Mouse (Mus musculus): ENCODE measurements around the gene Nfic. TPM values are rescaled to one million over a fixed set of nuclear protein-coding genes. Genes with fewer than 3 reads are reported as not detected.
A peak's percentile ranks its signal among the peaks of the same experiment; 100 is the strongest.
"Not testable (repeated sequence)": the region's sequence is repeated elsewhere in the genome, so short reads cannot be mapped to it uniquely, and the experiment has no call there.

Gene Nfic
- total RNA-seq, 2 experiments from 2014 or later = 40.7 to 44.6 TPM

DNA sequence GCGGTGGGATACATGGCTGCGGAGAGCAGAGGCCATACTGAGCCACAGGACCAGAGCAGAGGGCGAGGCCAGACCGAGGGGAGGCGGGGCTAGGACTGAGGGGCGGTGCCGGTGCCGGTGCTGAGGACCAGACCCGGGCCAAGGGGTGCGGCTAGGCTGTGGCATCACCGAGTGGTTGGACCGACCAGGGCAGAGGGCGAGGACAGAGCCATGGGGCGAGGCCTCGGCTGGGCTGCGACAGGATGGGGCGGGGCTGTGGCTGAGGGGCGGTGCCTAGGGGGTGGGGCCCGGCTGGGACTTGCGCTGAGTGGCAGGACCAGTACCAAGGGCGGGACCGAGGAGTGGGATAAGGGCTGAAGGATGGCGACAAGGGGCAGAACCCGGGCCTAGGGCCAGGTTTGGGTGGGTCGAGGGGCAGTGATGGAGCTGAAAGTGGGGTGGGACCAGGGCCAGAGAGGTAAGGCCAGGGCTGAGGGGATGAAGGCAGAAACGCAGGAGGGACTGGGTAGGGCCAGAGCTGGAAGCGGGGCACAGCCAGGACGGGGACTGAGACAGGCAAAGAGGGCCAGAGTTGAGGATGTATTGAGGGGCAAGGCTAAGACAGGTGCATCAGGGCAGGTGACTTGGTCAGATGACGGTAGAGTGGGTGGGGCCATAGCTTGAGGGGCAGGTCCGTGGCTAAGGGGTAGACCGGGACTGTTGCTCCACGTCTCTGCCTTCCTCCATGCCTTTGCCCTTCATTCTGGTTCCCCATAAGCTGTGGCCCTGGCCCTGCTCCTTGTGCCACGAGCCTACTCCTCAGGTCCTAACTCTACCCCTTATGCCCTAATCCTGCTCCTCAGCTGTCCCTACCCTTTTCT, 9.2 kb upstream of the Nfic start:
- DNase-seq (ENCODE audit: extremely low spot score in 1 of 2, low spot score in 2 of 2) = peak in 1 of 2 experiments; percentile 73
- intact Hi-C loops (cut with DNase I) = no loop called here

DNA sequence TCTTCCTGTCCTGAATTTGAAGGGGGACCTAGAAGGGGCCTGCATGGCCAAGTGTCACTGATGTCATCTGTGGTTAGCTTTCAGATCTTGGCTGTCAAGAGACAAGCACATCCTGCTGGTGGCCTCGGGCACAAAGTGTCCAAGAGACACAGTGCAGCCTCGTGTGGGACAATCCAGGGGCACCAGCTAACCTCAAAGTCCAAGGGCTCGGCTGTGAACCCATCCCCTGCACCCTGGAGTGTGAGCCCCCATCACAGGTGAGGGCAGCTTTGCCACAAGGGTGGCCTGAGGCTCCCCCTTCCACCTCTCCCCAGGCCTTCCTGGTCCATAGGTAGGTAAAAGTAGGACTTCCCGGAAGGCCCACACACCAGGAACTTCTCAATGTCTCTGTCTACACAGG, 8.1 kb upstream of the Nfic start:
- intact Hi-C loops (cut with DNase I) = no loop called here
- DNase-seq (ENCODE audit: extremely low spot score in 1 of 2, low spot score in 2 of 2) = peak in 1 of 2 experiments; percentile 24

DNA sequence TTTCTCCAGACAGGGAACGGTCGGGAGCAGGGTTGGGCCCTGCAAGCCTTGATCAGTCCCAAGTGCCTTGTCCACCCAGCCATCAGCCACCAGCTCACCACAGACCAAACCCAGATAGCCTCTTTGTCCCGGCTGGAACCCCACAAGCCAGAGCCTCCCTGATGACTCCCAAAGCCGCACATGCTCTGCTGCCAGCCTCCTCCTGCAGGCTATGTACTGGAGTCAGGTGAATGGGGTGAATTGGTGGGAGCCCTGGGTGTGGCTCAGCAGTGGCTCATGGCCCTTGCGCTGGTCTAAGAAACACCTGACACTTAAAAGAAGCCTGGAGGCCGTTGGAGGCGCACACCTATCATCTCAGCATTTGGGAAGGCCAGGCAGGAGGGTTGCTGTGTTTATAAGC, 7.5 kb upstream of the Nfic start:
- intact Hi-C loops (cut with DNase I) = no loop called here
- DNase-seq (ENCODE audit: extremely low spot score in 1 of 2, low spot score in 2 of 2) = peak in 1 of 2 experiments; percentile 26

DNA sequence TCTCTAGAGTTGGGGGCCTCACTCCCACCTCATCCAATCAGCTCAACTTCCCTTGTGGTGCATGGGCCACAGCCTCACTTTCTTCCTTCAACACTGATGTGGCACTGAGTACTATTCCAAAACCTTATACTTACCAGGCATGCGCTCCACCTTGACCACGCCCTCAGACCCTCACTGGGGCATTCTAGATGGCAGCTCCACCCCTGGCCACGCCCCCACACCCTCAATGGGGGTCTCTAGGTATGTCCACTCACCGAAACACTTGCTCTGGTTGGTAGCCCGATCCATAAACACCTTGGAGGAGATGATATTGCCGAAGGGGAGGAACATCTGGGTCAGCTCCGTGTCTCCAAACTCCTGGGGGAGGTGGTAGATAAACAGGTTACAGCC, 7.0 kb upstream of the Nfic start:
- intact Hi-C loops (cut with DNase I) = no loop called here
- DNase-seq (ENCODE audit: extremely low spot score in 1 of 2, low spot score in 2 of 2) = peak in 1 of 2 experiments; percentile 46

DNA sequence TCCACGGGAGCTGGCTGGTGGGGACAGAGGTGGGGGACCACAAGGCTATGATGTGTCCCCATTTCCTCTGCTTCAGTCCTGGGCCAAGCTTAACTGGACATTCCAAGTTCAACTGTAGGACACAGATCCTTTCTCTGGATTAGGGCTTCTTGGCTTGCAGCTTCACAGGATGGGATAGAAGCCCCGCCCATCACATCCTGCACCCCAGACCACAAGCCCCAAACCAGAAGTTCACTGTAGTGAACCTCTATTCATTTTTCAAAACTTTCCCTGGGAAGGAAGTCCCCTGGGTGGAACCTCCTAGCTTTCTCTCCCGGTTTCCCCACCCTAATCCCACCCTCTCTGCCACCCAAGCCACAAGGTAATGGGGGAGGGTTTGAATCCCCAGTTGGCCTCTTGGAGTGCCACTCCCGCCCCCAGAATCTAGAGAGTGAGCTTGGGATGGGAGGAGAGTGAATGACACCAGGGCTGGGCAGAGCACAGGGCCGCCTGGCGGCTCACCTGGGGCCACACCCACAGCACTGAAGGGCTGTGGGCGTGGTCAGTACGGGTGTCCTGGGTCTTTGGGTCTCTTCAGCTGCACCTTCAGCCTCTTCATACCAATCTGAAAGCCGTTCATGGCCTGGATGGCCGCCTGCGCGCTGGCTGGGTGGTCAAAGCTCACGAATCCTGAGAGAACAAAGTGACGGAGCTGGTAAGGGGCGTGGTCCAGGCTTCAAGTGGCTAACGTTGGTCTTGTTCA, 6.4 kb upstream of the Nfic start:
- intact Hi-C loops (cut with DNase I) = no loop called here
- peak in 1 of 2 experiments; percentile 31 for DNase-seq (ENCODE audit: extremely low spot score in 1 of 2, low spot score in 2 of 2)

DNA sequence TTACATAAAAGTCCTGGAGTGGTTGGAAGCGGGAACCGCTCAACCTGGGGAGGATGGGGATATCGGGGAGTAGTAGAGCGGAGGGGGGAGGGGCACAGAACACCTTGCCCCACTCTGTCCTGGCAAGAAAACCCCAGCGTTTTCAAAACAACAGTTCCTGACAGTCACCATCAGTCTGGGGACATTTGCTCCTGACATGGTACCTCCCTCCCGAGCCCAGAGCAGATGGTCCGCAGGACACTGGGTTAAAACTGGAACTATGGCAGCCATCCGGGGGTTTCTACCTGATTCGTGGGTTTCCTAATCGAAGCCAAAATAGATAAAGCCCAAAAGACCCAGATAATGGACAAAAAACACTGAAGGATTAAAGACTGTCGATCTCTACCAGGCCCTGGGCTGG, 5.5 kb upstream of the Nfic start:
- intact Hi-C loops (cut with DNase I) = no loop called here
- no peak for DNase-seq (ENCODE audit: extremely low spot score in 1 of 2, low spot score in 2 of 2)

DNA sequence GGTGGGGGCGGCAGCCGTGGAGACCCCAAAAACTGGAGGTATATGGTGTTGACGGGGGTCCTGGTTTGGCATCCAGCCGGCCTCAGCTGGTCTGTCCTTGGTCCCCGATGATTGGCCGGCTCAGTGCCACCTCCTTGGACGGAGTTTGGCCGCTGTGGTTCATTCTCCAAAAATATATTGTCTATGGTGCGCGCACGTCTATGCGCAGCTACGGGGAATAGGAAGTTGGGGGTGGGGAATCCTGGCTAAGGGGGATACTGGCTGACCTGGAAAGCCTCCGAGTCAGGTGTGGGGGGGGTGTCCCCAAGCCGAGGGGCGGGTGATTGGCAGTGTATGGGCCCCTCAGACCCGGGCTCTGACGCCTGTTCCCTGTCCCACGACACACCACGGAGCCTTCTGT, 5.0 kb upstream of the Nfic start:
- intact Hi-C loops (cut with DNase I) = no loop called here
- DNase-seq (ENCODE audit: extremely low spot score in 1 of 2, low spot score in 2 of 2) = peak in 1 of 2 experiments; percentile 42

DNA sequence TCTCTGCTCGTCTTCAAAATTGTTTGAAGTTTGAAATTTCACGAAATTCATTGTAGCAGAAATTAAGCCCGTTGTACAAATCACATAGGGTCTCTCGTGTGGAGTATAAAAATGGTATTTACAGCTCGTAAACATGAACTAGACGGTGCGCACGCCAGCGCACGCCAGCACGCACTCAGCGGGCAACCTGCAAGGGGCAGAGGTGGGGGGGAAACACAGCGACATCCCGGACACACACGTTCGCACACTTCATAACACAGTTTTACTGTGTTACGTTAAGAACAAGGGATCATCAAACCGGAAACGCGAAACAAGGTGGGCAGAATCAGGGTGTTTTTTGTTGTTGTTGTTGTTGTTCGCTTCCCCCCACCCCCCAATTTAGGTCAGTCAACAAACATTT, 4.0 kb upstream of the Nfic start:
- DNase-seq (ENCODE audit: extremely low spot score in 1 of 2, low spot score in 2 of 2) = peak in 1 of 2 experiments; percentile 23
- intact Hi-C loops (cut with DNase I) = loop anchor here (10.0 kb wide), 1 partner anchor 255 kb away; the partner anchor contains the start of gene Nmrk2

DNA sequence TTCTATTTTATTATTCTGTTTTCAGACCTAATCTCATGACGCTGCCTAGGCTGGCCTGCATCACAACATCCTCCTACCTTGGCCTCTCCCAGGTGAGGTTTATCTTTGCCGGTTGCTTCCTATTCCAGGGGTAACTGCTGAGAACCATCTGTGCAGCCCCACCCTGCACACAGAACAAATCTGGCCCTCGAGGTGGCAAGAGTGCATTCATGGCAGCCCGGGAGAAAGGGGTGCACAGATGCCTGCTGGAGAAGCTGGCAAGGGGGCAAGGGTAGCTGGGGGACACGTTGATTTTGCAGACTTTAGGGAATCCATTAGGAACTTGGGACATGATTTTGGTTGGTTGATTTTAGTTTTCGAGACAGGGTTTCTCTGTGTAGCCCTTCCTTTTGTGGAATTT, 2.8 kb upstream of the Nfic start:
- intact Hi-C loops (cut with DNase I) = loop anchor here (10.0 kb wide), 1 partner anchor 253 kb away; the partner anchor contains the start of gene Nmrk2
- DNase-seq (ENCODE audit: extremely low spot score in 1 of 2, low spot score in 2 of 2) = peak in 1 of 2 experiments; percentile 22

DNA sequence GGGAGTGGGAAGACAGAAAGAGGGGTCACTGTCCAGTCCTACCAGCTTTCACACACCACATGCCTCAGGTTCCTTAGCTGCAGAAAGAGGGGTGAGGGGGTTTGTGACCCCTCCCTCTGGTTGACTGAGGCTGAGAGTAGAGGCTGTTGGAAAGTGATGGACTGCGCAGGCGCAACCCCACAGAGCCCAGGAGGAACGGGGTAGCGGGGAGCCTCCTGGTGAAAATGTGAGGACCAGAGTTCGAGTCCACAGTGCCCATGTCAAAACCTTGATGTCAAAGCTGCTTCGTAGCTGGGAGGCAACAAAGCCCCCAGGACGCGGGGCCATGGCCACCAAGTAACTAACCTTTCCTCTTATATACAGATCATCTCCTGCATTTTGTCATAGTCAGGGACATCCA, 2.2 kb upstream of the Nfic start:
- peak in 1 of 2 experiments; percentile 26 for DNase-seq (ENCODE audit: extremely low spot score in 1 of 2, low spot score in 2 of 2)
- intact Hi-C loops (cut with DNase I) = loop anchor here (10.0 kb wide), 1 partner anchor 253 kb away; the partner anchor contains the start of gene Nmrk2

DNA sequence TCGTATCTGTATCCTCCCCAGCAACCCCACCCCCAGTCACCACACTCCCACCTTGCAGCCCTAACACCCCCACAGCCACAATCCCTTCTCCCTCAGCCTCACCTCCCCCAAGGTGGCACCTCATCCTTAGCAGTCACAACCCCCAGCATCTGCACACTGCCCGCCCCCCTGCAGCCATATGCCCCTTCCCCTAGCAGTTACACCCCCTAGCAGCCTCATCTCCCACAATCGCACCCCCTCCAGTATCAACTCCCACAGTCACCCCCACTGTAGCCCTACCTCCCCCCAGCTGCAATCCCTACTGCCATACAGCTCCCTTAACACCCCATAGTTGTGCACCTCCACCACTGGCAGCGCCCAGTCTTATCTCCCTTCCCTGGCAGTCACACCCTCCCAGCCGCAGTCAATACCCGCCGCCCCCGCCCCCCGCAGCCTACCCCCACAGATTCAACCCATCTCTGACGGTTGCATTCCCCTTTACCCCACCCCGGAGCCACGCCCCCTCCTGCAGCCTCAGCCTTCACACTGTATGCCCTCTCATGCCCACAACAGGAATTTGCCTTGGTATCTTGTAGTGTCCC, 1.6 kb upstream of the Nfic start:
- intact Hi-C loops (cut with DNase I) = loop anchor here (10.0 kb wide), 1 partner anchor 252 kb away; the partner anchor contains the start of gene Nmrk2
- peak in 1 of 2 experiments; percentile 35 for DNase-seq (ENCODE audit: extremely low spot score in 1 of 2, low spot score in 2 of 2)

DNA sequence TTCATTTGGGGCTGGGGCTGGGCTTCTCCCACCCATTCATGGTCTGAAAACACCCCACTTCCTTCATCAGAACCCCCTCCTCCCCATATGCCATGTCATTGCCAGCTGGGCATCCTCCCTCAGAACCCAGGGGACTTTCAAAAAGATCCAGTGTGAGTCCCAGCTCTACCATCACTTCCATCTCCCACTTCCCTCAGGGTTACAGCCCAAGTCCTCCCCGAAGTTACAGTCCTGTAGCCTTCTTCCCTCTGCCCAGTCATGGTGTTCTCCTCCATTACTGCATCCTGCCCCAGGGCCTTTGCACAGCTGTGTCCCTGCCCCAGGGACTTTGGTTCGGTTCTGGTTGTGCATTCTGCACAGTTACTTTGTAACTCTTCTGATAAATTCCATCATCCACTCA, 1.3 kb downstream of the Nfic start:
- intact Hi-C loops (cut with DNase I) = loop anchor here (10.0 kb wide), 1 partner anchor 249 kb away; the partner anchor contains the start of gene Nmrk2
- DNase-seq (ENCODE audit: extremely low spot score in 1 of 2, low spot score in 2 of 2) = peak in 1 of 2 experiments; percentile 23

DNA sequence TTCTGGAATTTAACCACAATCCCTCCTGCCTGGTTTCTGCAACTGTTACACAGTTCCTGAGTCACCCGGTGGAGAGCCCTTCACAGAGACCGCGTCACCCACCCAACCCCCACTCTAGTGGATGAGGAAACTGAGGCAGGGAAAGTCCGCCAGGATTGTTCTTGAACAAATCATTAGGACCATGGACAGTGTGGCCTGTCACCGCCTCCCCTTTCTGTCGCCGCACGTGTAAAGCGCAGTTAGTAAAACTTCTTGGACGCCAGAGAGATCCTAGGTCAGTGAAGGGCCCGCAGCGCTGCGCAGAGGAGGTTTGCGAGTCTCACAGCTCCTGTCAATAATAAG, 2.5 kb downstream of the Nfic start:
- DNase-seq (ENCODE audit: extremely low spot score in 1 of 2, low spot score in 2 of 2) = no peak
- intact Hi-C loops (cut with DNase I) = loop anchor here (10.0 kb wide), 1 partner anchor 248 kb away; the partner anchor contains the start of gene Nmrk2

DNA sequence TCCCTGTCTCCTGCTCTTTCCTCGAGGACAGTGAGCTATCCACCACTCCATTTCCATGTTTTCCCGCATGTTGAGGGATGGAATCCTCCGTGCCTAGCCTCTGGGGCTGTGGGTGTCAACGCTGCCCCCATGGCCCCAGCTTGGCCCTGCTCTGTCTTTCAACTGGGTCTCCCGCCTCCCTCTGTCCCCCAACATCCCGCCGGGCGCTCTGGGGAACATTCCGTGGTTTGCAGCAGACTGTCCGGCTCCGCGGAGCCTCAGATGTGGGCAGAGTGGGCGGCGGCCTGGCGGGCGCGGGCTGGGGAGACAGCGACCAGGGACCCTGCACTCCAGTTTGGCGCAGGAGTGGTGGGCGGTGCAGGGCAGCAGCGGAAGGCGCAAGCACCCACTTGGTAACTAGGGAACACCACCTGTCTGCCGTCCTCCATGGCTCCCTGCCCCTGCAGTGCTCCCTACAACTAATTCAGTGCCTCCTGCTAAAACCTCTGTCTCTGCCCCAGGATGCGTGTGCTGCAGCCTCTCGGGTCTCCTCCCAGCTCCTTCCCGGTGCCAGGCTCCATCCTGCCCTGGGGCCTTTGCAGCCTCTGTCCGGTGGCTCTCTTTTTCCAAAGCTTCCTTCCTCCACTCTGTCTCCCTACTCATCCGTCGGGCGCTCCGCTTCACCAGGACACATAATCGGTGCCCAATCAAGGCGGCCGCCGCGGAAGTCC, 3.0 kb downstream of the Nfic start:
- intact Hi-C loops (cut with DNase I) = loop anchor here (10.0 kb wide), 1 partner anchor 248 kb away; the partner anchor contains the start of gene Nmrk2
- DNase-seq (ENCODE audit: extremely low spot score in 1 of 2, low spot score in 2 of 2) = peak in 1 of 2 experiments; percentile 36

DNA sequence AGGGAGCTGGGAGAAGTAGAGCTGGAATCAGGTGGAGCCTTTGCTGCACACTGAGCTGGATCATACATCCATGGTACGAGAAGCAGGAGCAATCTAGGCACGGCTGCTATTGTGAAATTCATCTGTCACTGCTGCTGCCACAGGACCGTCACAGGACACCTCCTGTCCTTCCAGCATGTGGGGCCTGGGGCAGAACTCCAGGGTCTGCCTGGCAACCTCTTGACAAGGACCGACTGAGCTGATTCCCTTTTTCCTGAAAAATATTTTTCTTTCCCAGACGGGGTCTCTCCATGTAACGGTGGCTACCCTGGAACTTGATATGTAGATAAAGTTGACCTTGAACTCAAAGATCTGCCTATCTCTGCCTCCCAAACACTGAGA, 4.1 kb downstream of the Nfic start:
- no peak for DNase-seq (ENCODE audit: extremely low spot score in 1 of 2, low spot score in 2 of 2)
- intact Hi-C loops (cut with DNase I) = loop anchor here (2.0 to 10.0 kb wide), 2 partner anchors 57 to 247 kb away; partner anchors contain the start of gene Nmrk2

DNA sequence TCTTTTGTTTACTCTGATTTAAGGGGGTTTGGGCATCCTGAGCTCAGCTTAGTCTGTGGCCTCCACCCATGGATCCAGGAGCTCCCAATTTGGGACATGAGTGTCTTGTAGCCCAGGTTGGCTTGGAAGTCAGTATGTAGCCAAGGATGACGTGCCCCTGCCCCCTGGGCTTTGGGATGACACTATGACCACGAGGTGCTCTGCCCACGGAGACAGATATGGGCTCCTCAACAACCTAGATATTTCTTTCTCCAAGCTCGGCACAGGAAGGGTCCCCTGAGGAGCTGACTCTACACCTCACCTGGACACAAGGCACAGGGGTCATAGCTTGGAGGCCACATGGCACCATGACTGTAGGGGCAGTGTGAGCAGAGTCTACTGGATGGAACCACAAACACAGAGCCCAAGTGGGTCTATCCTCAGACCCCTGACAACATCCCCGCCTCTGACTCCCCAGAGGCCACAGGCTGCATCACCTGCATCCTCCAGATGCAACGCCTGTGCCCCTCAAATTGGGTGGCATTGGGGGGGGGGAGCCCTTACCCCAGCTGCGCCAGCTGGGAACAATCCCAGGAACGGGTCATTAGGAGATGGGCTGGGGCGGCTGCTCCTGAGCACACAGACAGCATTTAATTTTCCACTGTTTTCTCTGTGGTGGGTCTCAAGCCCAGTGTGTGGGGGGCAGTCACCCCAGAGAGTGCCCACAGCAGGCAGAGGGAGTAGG, 4.6 kb downstream of the Nfic start:
- intact Hi-C loops (cut with DNase I) = loop anchor here (2.0 to 10.0 kb wide), 2 partner anchors 56 to 246 kb away; partner anchors contain the start of gene Nmrk2
- DNase-seq (ENCODE audit: extremely low spot score in 1 of 2, low spot score in 2 of 2) = peak in 1 of 2 experiments; percentile 20

DNA sequence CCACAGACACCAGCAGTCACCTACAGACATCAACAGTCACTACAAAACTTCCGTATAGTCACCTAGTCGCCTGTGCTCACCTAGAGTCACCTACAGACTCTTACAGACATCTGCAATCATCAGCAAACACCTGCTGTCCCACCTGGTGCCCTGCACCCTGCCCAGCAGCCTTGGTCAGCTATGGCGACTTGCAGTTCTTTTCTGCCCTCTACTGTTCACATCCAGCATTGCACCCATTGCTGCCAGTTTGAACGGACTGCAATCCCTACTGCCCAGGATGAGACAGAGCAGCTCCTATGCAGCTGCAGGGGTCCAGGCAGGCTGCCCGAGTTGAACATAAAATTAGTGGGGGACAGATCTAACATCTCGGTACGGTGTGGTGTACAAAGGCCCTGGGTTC, 5.3 kb downstream of the Nfic start:
- intact Hi-C loops (cut with DNase I) = loop anchor here (2.0 to 10.0 kb wide), 2 partner anchors 55 to 245 kb away; partner anchors contain the start of gene Nmrk2
- DNase-seq (ENCODE audit: extremely low spot score in 1 of 2, low spot score in 2 of 2) = peak in 1 of 2 experiments; percentile 85

DNA sequence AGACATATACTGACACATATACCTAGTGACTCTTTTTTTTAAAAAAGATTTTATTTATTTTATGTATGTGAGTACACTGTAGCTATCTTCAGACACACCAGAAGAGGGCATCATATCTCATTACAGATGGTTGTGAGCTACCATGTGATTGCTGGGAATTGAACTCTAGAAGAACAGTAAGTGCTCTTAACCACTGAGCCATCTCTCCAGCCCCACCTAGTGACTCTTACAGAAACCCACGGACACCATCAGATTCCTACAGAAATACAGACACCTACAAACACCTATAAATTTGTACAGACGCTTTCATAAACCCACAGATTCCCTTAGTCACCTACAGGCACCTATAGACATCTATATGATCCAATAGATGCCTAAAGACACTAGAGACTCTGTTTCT, 9.9 kb downstream of the Nfic start:
- intact Hi-C loops (cut with DNase I); DNase-seq (ENCODE audit: extremely low spot score in 1 of 2, low spot score in 2 of 2): not testable (repeated sequence)
